Mouse (Mus musculus): ENCODE results near the gene Olfr1423.

- TF ChIP-seq CTCF (IDR thresholded peaks at IDR 0.05; ENCODE audit: control insufficient read depth, insufficient read depth, insufficient read length): no peak
- TF ChIP-seq CEBPB (IDR thresholded peaks at IDR 0.05; ENCODE audit: low read depth): no peak
- TF ChIP-seq MYOD1 (IDR thresholded peaks at IDR 0.05; ENCODE audit: control insufficient read depth, insufficient read length, low read depth): no peak
Observed at GRCm38 (mm10) chr19:12015708-12016107, 25.4 kb downstream of the Olfr1423 start.
